Mouse (Mus musculus) left cerebral cortex, adult 18-20 months (tissue): ENCODE data around the gene Dmc1. TPM values are rescaled to one million over a fixed set of nuclear protein-coding genes. Genes with fewer than 3 reads are reported as not detected.

ENCODE experiments used
- DNase-seq, 2 experiments: peaks; one replicate each; pipeline ENCODE4 v3.0.0; 2021 to 2022; ENCODE audit warnings: low spot score in 2 of 2, mixed read lengths in 1 of 2
- microRNA-seq, 2 experiments: library from miRNA; unstranded; fragments of <30 nt; microRNA quantifications; one replicate each; pipeline ENCODE4 v1.2.0; 2021
- total RNA-seq, 2 experiments: library from RNA; stranded (reverse); gene quantifications; 2 replicates each; pipeline ENCODE4 v1.2.3; 2021

Dmc1 gene
- total RNA-seq, 2 experiments from 2014 or later: 0.37 to 0.53 TPM

DNA sequence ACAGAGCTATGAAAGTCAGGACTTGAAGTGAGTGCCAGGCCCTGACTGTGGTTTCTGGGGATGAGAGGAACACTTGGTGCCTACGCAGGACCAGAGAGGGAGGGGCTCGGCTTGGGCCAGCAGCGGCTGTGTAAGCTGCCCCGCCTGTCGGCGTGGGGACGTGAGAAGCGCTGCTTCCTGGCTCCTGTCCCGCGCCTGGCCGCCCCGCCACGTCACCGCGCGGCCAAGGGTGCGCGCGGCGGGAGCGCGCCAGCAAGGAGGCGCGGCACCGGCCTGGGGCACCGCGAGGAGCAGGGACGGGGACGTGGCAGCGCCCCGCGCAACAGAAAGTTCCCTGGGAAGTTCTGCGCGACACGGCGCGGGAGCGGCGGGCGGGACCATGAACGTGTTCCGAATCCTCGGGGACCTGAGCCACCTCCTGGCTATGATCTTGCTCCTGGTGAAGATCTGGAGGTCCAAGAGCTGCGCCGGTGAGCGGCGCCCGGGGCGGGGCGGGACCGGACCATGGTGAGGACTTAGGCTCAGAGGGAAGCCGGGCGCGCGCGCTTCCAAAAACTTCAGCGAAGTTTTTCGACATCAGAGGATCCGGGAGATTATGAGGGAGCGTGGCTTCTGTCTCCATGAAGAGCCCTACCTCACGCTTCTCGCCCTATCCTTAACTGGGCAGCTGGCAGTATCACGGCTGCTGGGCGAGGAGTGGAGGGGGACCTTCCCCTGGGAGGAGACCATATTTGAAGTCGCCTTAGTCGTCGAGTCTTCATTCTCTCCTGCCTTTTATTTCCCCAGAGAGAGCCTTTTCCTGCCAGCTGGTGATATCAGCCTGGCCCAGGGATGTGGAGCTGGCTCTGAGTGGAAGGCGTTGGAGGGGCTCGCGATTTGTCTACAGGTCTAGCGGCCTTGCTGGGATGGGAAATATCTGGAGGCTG is 88.5 kb downstream of the Dmc1 start, which contains the start of gene Kdelr3:
TSS of gene Kdelr3 (plus strand) at position 241 of the 926 bp plus-strand sequence.
- peak; percentile 48 to 60 for DNase-seq

- DNase-seq: no peak
These were observed 91.0 kb downstream of the Dmc1 start for GRCm38 (mm10) chr15:79513940-79514339.

GRCm38 (mm10) chr15:79511553-79512320 is 93.2 kb downstream of the Dmc1 start:
- peak; percentile 77 to 89 for DNase-seq

Small RNAs within 50 kb of the gene (microRNA-seq; reads per million reads assigned to microRNA genes)
- 0 reads per million in 2 experiments for gene Gm27903

Other genes with a start within 250 kb of the Dmc1 start
- 10 to 100 TPM; 71.3 to 74.8 TPM for gene Tmem184b, start 201.5 kb downstream of the Dmc1 start, total RNA-seq
- gene Csnk1e, start 149.5 kb downstream of the Dmc1 start, total RNA-seq: 100 to 1,000 TPM; 135 to 149 TPM
- 100 to 1,000 TPM; 184 TPM for gene Kcnj4, start 99.9 kb downstream of the Dmc1 start, total RNA-seq
- gene Kdelr3, start 88.7 kb downstream of the Dmc1 start, total RNA-seq: under 1 TPM; 0.35 to 0.63 TPM
- 100 to 1,000 TPM; 304 to 309 TPM for gene Ddx17, start 58.4 kb downstream of the Dmc1 start, total RNA-seq
- 10 to 100 TPM in 1 of 2 experiments, 1 to 10 TPM in 1; 9.3 to 10.0 TPM for gene Fam227a, start 53.8 kb upstream of the Dmc1 start, total RNA-seq
- gene Cby1, start 54.1 kb upstream of the Dmc1 start, total RNA-seq: 10 to 100 TPM; 42.4 to 47.0 TPM
- 100 to 1,000 TPM; 102 to 108 TPM for gene Tomm22, start 65.8 kb upstream of the Dmc1 start, total RNA-seq
- 10 to 100 TPM; 65.8 to 71.5 TPM for gene Josd1, start 82.8 kb upstream of the Dmc1 start, total RNA-seq
- 10 to 100 TPM; 52.7 to 53.4 TPM for gene Gtpbp1, start 85.7 kb upstream of the Dmc1 start, total RNA-seq
- gene Sun2, start 137.4 kb upstream of the Dmc1 start, total RNA-seq: 10 to 100 TPM; 46.7 to 49.4 TPM
- gene Dnal4, start 172.7 kb upstream of the Dmc1 start, total RNA-seq: 10 to 100 TPM; 53.0 to 56.9 TPM
- 100 to 1,000 TPM; 691 to 759 TPM for gene Nptxr, start 199.7 kb upstream of the Dmc1 start, total RNA-seq
- 10 to 100 TPM in 1 of 2 experiments, 1 to 10 TPM in 1; 6.8 to 28.8 TPM for gene Npcd, start 229.1 kb upstream of the Dmc1 start, total RNA-seq
- gene Cbx6, start 229.6 kb upstream of the Dmc1 start, total RNA-seq: 100 to 1,000 TPM; 323 TPM